ENCODE assay signal across 1 mouse cellular context in genomic region chr9:110333135-110333895, GRCm38 (mm10).
TF ChIP-seq lines count a peak whose summit lies in the region.

Scap (plus strand) TSS chr9:110333288.

TF ChIP-seq in CH12.LX, 34 proteins besides CTCF, POLR2A, EP300 and RAD21 (continued from another document):
- TF ChIP-seq IRF4 (IDR thresholded peaks at IDR 0.05; ENCODE audit: low read depth, low read length) (peak; percentile 26), ETS1 (conservative IDR thresholded peaks at IDR 0.05; ENCODE audit: low read depth, low read length) (no peak), CHD1 (IDR thresholded peaks at IDR 0.05; ENCODE audit: low read depth, low read length) (no peak), E2F4 (IDR thresholded peaks at IDR 0.05; ENCODE audit: insufficient replicate concordance, low read depth, low read length) (no peak), ZC3H11A (IDR thresholded peaks at IDR 0.05; ENCODE audit: low read depth, low read length) (no peak), UBTF (IDR thresholded peaks at IDR 0.05; ENCODE audit: low read depth, low read length) (0 out of 2 replicates have a peak, but pooled peaks have one; percentile 65), MAZ (IDR thresholded peaks at IDR 0.05; ENCODE audit: low read depth, low read length) (peak; percentile 70; the same call in 1 of the 2 replicates), MXI1 (IDR thresholded peaks at IDR 0.05; ENCODE audit: low read depth, low read length) (peak; percentile 90), SMC3 (IDR thresholded peaks at IDR 0.05; ENCODE audit: low read depth, low read length) (peak; percentile 64), ZNF384 (IDR thresholded peaks at IDR 0.05; ENCODE audit: low read depth, low read length) (no peak), MAX (IDR thresholded peaks at IDR 0.05; ENCODE audit: low read length) (peak; percentile 89; the same call in 1 of the 2 replicates), ELF1 (IDR thresholded peaks at IDR 0.05; ENCODE audit: low read depth, low read length) (peak; percentile 73), TBP (conservative IDR thresholded peaks at IDR 0.05; ENCODE audit: low read depth, low read length) (no peak), BHLHE40 (IDR thresholded peaks at IDR 0.05; ENCODE audit: low read depth, low read length) (peak; percentile 98), NELFE (IDR thresholded peaks at IDR 0.05; ENCODE audit: low read depth, low read length) (peak; percentile 34; the same call in 1 of the 2 replicates), PAX5 (IDR thresholded peaks at IDR 0.05; ENCODE audit: low read length) (no peak), CHD2 (IDR thresholded peaks at IDR 0.05; ENCODE audit: low read length) (peak; percentile 83), JUN (IDR thresholded peaks at IDR 0.05; ENCODE audit: insufficient read depth, low read depth, low read length) (no peak), SIN3A (IDR thresholded peaks at IDR 0.05; ENCODE audit: low read length) (peak; percentile 64; the same call in 1 of the 2 replicates), KAT2A (IDR thresholded peaks at IDR 0.05; ENCODE audit: insufficient replicate concordance, low read length) (0 out of 2 replicates have a peak, but pooled peaks have one; percentile 48), HCFC1 (IDR thresholded peaks at IDR 0.05; ENCODE audit: low read depth, low read length) (peak; percentile 73), USF1 (IDR thresholded peaks at IDR 0.05; ENCODE audit: low read depth, low read length) (peak; percentile 77)
TF ChIP-seq in CH12.LX: peak in this region for 18.
